Mouse (Mus musculus): ENCODE measurements around the gene Nrf1.

Nrf1 gene

DNA sequence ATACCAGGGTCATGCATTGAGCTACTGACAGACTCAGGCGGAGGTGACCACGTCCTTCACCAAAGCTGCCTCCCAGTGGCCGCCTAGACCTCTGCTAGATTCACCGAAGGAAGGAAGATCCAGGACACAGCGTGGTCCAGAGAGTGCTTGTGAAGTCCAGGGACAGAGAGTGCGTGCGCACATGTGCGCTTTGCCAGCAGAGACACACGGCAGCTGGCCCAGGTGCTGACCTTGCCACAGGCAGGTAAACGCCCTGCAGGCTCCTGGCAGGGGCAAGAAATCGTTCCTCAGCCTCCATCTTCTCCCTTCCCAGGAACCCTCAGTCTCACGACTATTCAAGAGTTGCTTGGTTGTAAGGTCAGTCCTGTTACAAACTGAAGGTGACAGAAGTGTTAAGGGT, 104.4 kb downstream of the Nrf1 start:
- DNase-seq: no peak

DNA sequence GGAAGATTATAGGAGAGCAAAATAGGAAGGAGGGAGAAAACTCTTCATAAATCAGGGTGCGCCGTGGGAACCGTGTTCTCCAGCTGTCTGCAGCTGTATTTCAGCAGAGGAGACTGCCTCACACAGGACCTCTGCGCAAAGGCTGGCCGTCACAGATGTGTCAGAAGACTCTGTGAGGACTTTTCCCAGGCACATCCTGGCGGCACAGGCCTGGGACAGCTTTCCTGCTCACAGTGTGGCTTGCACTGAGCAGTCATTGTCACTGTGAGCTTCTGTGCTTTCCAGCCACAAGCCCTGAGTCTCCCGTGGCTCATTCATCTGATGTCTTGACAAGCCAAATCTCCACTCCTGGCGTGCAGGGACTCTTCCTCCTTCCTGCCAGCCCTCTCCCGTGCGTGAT, 104.9 kb downstream of the Nrf1 start:
- no peak for DNase-seq

DNA sequence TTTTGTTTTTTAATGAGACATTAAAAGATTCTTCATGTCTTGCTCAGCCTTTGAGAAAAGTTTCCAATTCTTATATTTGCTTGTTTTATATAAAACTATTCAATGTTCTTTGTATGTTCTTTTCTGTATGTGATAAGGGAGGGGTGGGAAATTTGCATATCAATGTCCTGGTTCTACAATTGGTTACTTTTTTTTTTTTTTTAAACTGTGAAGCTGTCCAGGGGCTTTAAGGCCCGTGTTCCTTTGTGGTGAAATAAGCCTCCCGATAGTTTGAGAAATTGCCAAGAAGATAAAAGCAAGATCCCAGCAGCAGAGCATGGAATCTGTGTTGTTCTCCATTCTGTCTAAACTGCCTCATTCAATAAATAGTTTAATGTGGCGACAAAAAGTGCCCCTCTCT, 105.3 kb downstream of the Nrf1 start:
- no peak for DNase-seq

DNA sequence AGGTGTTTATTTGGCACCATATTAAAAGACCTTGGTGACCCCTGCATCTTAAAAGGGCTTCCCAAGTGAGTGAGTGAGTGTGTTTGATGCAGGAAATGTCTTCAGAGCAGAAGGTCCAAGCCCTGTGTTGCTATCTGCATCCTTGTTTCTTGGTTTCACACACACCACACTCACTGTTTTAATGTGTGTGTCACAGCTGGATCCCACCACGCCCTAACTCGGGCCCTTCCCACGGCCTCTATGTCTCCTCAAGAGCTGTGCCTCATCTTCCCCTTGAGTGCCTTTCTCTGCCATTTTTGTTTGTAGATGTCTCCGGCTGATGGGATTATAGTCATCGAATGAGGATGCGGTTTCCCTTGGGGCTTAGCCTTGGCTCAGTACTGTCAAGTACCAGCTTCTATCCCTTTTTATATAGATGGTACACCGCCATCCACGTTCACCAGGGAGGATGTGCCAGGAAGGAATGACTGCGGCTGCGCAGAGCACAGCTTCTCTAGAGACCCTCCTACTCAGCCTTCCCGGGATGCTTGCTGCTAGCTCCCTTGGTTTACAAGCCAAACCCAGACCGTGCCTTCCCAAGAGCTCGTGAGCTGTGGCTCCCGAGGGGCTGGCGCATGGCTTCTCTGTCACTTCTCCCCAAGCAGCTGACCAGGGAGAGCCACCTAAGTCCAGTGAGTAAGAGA, 106.1 kb downstream of the Nrf1 start:
- no peak for DNase-seq

DNA sequence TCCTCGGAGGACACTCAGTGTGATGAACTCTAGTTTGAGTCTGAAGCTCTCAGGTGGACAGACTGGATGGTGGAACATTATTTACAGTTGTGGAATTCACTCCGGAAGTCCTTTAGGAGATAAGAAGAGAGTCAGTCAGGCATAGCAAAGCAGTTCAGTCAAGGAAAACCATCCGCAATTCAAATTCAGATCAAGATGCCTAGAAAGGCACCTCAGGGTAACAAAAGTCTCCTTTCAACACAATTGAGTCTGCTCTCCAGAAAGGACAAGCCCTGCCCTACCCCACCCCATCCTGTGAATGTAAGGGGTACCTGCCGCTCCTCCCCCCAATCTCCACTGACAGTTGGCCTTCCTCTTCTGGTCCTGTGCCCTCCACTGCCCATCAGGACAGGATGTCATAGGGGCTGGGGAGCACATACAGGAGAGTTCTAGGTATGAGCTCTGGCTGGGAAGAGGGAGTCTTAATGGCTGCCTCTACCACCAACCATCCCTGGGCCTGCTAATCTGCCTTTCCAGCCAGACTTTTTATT, 111.8 kb downstream of the Nrf1 start:
- DNase-seq: no peak

DNA sequence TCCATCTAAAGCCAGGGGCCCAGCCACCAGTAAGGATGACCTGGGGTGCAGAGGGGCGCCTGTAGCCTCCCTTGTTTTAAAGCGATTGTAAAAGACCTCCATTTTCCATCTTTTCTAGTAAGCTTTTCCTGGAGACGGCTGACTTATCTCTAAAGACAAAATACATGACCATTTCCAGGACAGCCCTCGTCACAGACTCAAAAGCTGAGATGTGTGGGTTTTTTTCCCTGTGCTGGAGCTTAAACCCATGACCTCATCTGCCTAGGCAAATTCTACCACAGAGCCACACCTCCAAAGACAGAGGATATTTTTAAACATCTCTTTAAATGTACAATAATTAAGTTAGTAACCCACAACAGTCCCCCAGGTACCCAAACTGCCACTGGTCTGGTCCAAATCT, 112.6 kb downstream of the Nrf1 start:
- no peak for DNase-seq

DNA sequence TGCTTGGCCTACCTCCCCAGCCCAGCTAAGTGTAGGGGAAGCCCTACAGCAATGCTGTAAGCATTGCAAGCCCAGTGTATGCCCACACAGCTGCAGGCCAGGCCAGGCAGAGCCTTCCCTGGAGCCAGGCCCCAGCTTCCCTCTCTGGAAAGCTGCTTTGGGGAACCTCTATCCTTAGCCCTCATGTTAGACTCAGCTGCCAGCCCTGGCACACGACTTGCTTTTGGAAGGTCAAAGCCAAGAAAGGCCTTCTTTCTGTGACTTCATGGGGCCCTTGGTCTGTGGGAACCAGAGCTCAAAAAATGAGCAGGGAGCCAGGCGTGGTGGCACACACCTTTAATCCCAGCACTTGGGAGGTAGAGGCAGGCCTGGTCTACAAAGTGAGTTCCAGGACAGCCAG, 113.8 kb downstream of the Nrf1 start:
- no peak for DNase-seq

DNA sequence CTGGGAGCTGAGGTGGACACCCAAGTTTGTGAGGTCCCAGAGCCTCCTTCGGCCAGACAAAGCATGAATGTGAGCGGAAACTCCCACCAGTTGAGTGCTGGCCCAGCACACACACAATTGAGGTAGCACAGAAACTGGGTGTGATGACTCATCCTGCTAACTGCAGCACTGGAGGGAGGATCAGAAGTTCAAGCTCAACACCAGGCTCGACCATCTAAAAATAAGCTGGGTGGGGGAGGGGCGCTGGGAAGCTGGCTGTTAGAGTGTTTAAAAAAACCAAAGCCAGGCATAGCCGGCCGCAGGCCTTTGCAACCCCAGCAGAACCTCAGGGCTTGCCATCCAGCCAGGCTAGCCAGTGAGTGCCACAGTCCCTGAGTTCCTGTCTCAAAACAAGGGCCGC, 114.3 kb downstream of the Nrf1 start:
- no peak for DNase-seq

DNA sequence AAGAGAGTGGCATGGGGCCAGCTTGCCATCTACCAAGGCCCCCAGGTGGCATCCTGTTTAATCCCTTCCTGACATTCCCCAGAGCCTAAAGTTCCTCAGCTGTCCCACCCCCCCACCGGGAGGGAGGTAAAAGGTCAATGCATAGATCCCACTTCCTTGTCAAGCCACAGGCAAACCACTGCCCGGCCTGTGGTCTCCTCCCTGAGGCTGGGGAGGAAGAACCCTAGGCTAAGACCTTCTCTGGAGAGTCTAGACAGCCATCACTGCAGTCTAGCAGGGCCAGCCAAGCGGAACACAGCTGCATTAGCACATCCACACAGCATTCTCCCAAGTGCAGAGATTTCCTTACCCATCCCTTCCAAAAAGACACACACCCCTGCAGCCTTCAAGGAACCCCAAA, 118.6 kb downstream of the Nrf1 start:
- DNase-seq: no peak

DNA sequence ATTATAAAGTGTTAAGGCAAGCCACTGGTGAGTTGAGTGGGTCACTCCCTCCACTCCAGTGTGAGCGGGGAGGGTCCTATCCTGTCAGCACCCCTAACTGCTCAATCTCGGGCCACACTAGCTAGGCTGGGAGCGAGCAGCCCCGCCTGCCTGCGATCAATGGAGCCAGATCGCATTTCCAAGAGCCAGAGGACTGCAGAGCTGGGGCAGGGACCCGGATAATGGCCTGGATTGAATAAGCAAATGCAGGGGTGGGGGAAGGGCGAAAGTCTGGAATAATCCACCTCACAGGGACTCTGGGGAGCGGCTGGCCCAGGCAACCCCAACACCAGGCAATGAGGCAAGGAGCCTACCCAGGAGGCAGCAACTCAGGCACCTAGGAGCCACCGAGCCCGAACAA, 119.4 kb downstream of the Nrf1 start:
- no peak for DNase-seq

DNA sequence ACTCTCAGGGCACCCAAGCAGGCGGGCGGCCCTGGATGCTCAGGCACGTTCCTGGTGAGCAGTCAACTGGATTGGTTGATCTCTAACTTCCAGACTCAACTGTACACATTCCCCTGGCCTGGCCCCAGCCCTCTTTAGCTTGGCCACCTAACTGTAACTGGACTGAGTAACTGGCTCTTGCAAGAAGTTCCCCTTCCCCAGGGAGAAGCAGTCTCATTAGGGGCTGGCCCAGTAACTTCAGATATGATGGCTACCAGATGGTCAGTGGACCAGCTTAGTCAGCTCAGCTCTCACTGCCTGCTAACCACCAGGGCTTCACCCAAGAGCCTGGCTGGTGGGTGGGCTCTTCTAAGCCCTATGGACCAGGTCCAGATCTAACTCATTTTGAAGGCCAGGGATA, 120.5 kb downstream of the Nrf1 start:
- DNase-seq: no peak

DNA sequence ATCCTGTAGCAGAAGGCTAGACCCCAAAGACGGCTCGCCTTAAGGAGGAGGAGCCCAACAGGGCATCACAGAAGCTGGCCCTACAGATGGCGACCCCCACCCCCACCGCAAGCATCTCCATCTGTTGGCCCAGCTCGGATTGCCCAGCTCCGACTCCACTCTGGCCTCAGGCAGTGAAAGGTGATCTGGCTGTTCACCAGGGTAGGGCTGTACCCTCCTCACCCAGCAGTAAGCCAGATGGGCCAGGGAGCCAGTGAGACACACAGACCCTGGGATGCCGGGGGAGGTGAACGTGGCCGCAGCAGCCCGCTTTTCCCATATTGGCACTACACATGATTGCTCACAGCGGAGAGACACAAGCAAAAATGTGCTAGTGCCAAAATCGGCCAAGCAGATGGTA, 121.4 kb downstream of the Nrf1 start:
- no peak for DNase-seq

DNA sequence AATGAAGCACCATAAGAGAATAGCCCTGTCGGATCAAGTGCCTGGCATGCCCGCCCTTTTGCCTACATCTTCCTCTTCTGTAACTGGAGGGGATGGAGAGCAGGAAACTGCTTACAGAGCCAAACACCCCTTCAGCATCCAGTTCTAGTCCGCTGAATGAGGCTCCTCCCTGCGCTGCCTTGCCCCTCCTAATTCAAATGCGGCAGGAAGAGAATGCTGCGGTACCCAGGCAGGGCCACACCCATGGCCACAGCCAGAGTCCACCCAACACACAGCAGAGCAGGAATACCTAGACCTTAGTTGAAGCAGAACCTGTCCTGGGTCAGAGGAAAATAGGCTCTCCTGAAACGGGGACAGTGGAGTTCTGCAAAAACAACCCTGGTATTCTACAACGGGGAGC, 123.4 kb downstream of the Nrf1 start:
- DNase-seq: no peak

DNA sequence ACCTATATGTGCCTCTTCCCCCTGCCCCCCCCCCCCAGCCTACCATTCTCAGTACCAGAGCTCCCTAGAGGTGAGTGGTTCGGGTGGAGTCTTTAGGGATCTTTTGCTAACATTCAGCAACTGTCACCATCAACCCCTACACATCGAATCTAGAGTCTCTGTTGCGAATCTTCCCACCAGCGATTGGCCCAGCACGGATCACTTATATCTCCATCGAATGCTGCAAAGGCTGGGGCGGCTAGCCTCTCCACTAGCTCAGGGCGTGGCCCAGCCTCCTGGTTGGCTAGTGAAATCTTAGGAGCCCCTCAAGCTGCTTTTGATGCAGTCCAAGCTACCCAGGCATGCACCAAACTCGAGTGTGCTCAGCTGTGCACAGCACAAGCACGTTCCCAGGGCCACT, 124.2 kb downstream of the Nrf1 start:
- no peak for DNase-seq

DNA sequence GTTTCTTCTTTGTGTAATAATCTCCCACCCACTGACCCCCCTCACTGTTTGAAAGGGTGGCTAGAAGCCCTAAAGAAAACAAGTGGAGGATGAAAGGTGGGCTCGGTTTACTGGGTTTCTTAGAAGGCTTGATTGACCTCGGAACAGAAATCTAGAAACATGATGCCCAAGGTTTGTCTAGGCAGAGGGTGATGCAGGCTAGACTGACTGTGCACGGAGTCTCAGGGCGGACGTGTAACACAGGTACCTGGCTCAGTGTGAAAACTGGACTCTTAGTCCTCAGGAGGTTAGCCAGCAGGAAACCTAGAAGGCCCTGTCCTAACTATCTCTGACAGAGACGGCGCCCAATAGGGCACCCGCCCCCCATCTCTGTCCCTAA, 124.6 kb downstream of the Nrf1 start:
- DNase-seq: no peak

DNA sequence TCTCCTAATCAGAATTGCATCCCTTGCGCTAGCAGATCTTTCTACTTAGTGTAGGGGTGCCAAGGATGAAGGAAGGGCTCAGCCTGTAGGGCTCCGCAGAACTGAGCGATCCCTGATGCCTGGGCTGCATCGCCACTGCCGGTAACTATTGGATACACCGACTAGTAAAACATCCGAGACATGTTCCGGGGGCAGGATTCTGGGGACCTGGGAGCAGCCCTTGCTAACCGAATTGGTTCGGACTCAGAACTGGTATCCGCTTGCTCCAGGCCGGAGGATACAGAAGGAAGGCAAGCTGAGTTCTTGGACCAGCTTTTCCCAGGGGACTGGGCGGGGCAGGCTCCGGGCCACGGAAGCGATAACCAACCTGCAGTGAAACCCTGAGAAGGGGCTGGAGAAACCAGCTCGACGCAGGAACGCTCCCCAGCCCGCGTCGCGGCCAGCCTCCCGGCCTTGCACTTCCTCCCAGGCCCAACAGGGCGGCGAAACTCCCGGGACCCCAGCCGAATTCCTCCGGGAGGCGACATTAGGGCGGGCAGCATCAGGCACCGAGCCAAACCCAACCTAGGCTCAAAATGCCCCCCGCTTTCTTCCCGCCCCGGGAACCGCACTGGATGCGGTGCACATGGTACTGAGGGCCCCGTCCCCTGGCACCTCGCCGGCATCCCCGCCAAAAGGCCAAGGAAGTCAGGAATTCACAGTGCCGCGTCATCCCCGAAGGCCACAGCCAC, 125.2 kb downstream of the Nrf1 start:
- DNase-seq: no peak

DNA sequence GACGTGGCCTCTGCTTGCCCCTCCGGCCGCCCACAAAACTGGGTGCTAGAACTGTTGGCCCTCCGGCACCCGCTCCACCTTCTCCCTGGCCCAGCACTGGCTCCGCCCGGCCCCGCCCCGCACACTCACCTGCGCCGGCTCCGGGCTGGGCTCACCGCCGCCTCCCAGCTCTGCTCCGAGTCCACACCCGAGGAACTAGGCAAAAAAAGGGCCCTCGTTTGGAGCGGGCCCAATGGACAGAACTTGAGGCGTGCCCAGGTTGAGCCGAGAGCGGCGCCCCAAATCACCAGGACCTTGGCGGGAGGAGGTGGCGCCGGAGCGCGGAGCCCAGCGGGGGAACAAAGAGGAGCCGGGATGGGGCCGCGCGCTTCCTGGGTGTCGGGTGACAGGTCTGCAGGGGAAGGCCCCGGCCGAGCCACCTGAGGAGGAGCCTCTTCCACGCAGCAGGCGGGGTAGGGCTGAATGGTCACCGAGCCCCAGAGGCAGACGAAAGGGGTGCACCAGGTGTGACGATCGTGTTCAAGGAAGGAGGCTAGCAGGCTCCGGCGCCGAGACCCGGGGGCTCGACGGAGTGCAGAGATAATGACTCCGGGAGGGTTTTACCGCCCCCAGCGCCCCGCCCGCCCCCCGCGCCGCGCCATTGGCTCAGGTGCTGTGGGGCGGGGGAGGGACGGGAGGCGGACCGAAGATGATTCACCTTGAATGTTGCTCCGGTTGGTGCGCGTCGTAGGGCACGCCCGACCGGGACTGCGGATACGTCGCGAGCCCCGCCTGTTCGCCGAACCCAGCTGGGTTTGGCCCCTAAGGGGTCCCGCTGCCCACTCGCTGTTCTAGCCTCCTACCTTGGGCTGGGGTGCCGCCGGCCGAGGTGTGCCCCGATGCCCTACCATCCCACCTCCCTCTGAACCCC, 126.0 kb downstream of the Nrf1 start:
- peak; percentile 18 to 29 for DNase-seq

DNA sequence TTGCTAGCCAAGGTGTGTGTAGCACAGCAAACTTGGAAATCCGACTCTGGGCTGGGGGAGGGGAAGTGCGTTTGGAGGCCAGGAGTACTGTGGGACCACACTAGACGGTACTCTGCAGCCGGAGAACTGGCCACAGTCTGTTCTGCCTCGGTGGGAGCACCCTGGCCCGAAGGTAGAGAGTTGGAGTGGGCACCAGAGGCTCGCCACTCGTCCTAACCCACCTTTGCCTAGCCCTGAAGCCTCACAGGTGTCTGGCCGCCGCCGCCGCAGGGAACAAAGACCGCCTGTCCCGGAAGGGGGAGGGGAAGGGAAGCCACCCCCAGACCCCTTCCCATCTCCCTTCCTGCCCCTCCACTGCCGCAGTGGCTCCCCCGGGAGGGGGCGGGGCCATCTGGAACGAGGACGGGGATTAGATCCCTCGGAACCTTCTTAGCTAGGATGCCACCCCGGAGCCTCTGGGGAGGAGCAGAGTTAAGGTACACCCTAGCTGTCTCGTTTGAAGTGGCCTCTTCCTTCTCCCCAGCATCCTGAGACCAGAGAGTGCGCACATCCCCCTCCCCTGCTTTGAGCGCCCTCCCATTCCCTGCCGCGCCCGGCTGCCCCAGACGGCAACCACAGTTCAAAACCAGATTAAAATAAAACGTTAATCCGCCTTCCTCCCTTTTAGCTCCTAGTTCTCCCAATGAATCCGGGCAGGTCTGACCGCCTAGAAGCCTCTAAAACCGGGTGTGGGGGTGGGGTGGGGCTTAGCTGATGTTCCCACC, 126.9 kb downstream of the Nrf1 start:
- peak in 1 of 2 experiments; percentile 26 for DNase-seq

DNA sequence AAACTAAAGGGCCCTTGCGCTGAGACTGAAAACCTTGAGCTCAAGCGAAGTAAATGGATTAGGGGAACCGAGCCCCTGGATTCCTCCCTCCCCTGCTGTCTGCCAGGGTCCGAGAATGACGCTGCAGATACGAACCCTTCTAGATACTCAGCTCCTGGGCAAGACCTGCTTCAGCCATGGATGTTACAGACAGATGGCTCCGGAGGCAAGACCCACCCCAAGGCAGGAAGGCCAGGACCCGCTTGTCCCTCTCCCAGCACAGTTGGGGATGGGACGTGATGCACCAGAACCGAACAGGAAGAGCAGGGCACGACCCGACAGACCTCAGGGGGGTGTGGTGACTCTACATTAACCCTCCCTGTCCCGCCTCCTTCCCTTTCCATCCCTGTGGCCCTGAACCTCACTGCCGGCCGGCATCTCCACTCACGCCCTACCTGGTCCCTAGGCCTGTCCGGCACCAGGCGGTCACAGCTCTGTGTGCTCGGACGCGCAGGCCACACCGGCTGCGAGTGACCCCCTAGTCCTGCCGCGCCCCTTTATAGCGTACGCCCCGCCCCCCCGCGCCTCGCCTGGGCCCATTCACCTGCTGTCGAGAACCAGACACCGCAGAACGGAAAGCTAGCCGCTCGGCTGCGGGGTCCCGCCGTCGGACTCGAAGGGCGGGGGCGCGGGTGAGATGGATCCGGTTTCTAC, 127.6 kb downstream of the Nrf1 start:
- no peak for DNase-seq

DNA sequence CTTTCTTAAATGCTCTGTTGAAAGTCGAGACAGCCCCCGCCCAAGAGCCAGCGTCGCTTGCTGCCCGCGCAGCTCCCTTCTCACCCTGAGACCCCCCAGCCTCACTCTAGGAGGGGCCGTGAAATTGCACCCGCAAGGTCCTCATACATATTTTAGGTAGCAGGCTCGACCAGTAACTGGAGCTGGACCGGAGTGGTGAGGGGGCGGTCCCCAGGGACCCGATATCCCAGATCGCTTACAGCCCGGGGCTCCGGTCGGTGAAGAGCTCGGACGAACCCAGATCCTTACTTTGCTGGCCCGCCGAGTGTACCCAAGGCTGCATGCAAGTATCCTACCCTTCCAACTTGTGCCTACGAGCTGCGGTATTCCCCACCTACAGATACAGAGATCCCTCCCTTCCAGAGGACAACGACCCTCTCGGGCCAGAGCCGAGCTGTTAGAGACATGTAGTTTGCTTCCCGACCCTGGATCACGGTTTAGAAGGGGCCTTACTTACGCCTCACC, 128.2 kb downstream of the Nrf1 start:
- no peak for DNase-seq

DNA sequence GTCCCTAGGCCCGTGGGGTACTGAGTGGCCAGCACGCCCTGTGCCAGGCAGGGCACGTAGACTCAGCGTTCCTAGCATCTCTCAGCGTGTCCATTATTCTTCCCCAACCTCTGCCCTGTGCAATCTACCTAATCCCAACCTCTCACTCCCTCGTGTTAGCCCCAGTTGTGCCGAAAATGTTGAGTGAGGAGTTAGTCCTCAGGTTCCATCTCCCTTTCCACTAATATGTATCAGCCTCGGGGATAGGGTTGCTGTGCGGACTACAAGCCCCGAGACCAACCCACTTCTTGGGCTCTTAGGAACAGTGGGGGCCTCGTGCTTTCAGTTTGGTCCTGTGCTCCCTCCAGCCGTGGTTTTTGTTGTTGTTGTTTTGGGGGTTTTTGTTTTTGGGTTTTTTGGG, 128.7 kb downstream of the Nrf1 start:
- no peak for DNase-seq

DNA sequence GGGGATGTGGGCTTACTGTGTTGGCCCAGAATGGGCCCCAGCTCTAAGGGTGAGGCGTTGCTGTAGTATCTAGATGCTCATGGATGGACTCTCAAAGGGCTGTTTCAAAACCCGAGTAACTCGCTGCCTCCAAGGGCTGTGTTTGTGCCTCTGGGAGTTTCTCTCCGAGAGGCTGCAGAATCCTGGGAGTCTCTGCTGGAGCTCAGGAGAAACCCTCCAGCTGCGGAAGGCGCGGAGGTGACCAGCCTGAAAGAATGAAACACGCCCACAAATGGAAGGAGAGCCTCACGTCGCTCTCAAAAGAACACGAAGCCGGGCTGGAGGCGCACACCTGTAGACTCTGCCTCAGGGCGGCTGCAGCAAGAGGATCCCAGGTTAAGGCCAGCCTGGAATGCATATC, 129.5 kb downstream of the Nrf1 start:
- no peak for DNase-seq

All from thymus, adult 18-20 months (tissue).